Mouse (Mus musculus): ENCODE data around the gene Gltp. TPM values are rescaled to one million over a fixed set of nuclear protein-coding genes. Genes with fewer than 3 reads are reported as not detected.
A peak's percentile ranks its signal among the peaks of the same experiment; 100 is the strongest.

The Gltp gene
- polyA plus RNA-seq, 1 experiment from 2014 or later: 115 TPM

GRCm38 (mm10) chr5:114658255-114658654 lies 32.5 kb downstream of the Gltp start, which contains the start of gene Trpv4:
Gene Trpv4, minus strand, starts transcription at chr5:114658421.
- Histone ChIP-seq H3K4me2 (replicated peaks; ENCODE audit: low read depth) (peak within 1 kb of the TSS; percentile 74), H3K9me3 (ENCODE audit: control insufficient read depth) (no peaks in the 10 kb centered on the region), H3K9ac (ENCODE audit: low read depth, low read length) (0 out of 2 replicates have a peak within 1 kb of the TSS, but pooled peaks have one; percentile 50), H3K27me3 (replicated peaks; ENCODE audit: control insufficient read depth, insufficient read depth, low read length) (peaks cover 29% of the 10 kb centered on the region), H3K4me3 (ENCODE audit: low read depth, low read length) (peak within 1 kb of the TSS; percentile 44), H3K4me1 (replicated peaks; ENCODE audit: control insufficient read depth, insufficient read depth, low read length) (no peaks in the 10 kb centered on the region), H3K27ac (ENCODE audit: low read depth, low read length) (no peak within 1 kb of the TSS), H3K36me3 (ENCODE audit: control insufficient read depth, insufficient read depth) (no peaks in the 10 kb centered on the region)
- under 1% methylated on average over 42 of the region's 47 CpGs for WGBS
- TF ChIP-seq CTCF (IDR thresholded peaks at IDR 0.05; ENCODE audit: low read depth): no peak
- ATAC-seq: no peak

- Histone ChIP-seq H3K4me1 (replicated peaks; ENCODE audit: control insufficient read depth, insufficient read depth, low read length) (no peaks in the 10 kb centered on the region), H3K4me3 (ENCODE audit: low read depth, low read length) (0 out of 2 replicates have a peak overlapping the region, but pooled peaks have one; percentile 44), H3K36me3 (ENCODE audit: control insufficient read depth, insufficient read depth) (no peaks in the 10 kb centered on the region), H3K27me3 (replicated peaks; ENCODE audit: control insufficient read depth, insufficient read depth, low read length) (peaks cover 29% of the 10 kb centered on the region), H3K27ac (ENCODE audit: low read depth, low read length) (no peak overlapping the region), H3K9ac (ENCODE audit: low read depth, low read length) (no peak overlapping the region), H3K4me2 (replicated peaks; ENCODE audit: low read depth) (peak overlapping the region; percentile 74), H3K9me3 (ENCODE audit: control insufficient read depth) (no peaks in the 10 kb centered on the region)
- no peak for ATAC-seq
- TF ChIP-seq CTCF (IDR thresholded peaks at IDR 0.05; ENCODE audit: low read depth): no peak
- 36% methylated on average over 10 of the region's 10 CpGs for WGBS
These were observed 33.4 kb downstream of the Gltp start for GRCm38 (mm10) chr5:114657426-114657825.

GRCm38 (mm10) chr5:114656305-114656704 lies 34.5 kb downstream of the Gltp start:
- peaks cover 29% of the 10 kb centered on the region for H3K27me3 ChIP-seq (replicated peaks; ENCODE audit: control insufficient read depth, insufficient read depth, low read length)
- no peak overlapping the region for H3K9ac ChIP-seq (ENCODE audit: low read depth, low read length)
- no peak for TF ChIP-seq CTCF (IDR thresholded peaks at IDR 0.05; ENCODE audit: low read depth)
- no peaks in the 10 kb centered on the region for H3K4me1 ChIP-seq (replicated peaks; ENCODE audit: control insufficient read depth, insufficient read depth, low read length)
- 86% methylated on average over 7 of the region's 7 CpGs for WGBS
- H3K36me3 ChIP-seq (ENCODE audit: control insufficient read depth, insufficient read depth): no peaks in the 10 kb centered on the region
- no peaks in the 10 kb centered on the region for H3K9me3 ChIP-seq (ENCODE audit: control insufficient read depth)
- no peak overlapping the region for H3K27ac ChIP-seq (ENCODE audit: low read depth, low read length)
- no peak for ATAC-seq
- no peak overlapping the region for H3K4me3 ChIP-seq (ENCODE audit: low read depth, low read length)
- no peak overlapping the region for H3K4me2 ChIP-seq (replicated peaks; ENCODE audit: low read depth)

GRCm38 (mm10) chr5:114655721-114656120 lies 35.1 kb downstream of the Gltp start:
- 74% methylated on average over 5 of the region's 5 CpGs for WGBS
- peaks cover 32% of the 10 kb centered on the region for H3K27me3 ChIP-seq (replicated peaks; ENCODE audit: control insufficient read depth, insufficient read depth, low read length)
- H3K36me3 ChIP-seq (ENCODE audit: control insufficient read depth, insufficient read depth): no peaks in the 10 kb centered on the region
- no peak overlapping the region for H3K27ac ChIP-seq (ENCODE audit: low read depth, low read length)
- TF ChIP-seq CTCF (IDR thresholded peaks at IDR 0.05; ENCODE audit: low read depth): no peak
- no peak overlapping the region for H3K4me2 ChIP-seq (replicated peaks; ENCODE audit: low read depth)
- no peaks in the 10 kb centered on the region for H3K9me3 ChIP-seq (ENCODE audit: control insufficient read depth)
- no peak overlapping the region for H3K4me3 ChIP-seq (ENCODE audit: low read depth, low read length)
- no peaks in the 10 kb centered on the region for H3K4me1 ChIP-seq (replicated peaks; ENCODE audit: control insufficient read depth, insufficient read depth, low read length)
- ATAC-seq: no peak
- H3K9ac ChIP-seq (ENCODE audit: low read depth, low read length): no peak overlapping the region

- peaks cover 29% of the 10 kb centered on the region for H3K27me3 ChIP-seq (replicated peaks; ENCODE audit: control insufficient read depth, insufficient read depth, low read length)
- no peak overlapping the region for H3K4me2 ChIP-seq (replicated peaks; ENCODE audit: low read depth)
- H3K9me3 ChIP-seq (ENCODE audit: control insufficient read depth): no peaks in the 10 kb centered on the region
- H3K9ac ChIP-seq (ENCODE audit: low read depth, low read length): no peak overlapping the region
- WGBS: 80% methylated on average over 12 of the region's 15 CpGs
- no peak for ATAC-seq
- H3K4me1 ChIP-seq (replicated peaks; ENCODE audit: control insufficient read depth, insufficient read depth, low read length): no peaks in the 10 kb centered on the region
- H3K27ac ChIP-seq (ENCODE audit: low read depth, low read length): no peak overlapping the region
- no peak for TF ChIP-seq CTCF (IDR thresholded peaks at IDR 0.05; ENCODE audit: low read depth)
- H3K36me3 ChIP-seq (ENCODE audit: control insufficient read depth, insufficient read depth): no peaks in the 10 kb centered on the region
- no peak overlapping the region for H3K4me3 ChIP-seq (ENCODE audit: low read depth, low read length)
These were observed 36.9 kb downstream of the Gltp start for GRCm38 (mm10) chr5:114653656-114654437.

- Histone ChIP-seq H3K4me3 (ENCODE audit: low read depth, low read length) (no peak overlapping the region), H3K4me2 (replicated peaks; ENCODE audit: low read depth) (0 out of 2 replicates have a peak overlapping the region, but pooled peaks have one; percentile 35), H3K4me1 (replicated peaks; ENCODE audit: control insufficient read depth, insufficient read depth, low read length) (0 out of 2 replicates have a peak, but pooled peaks cover 5% of the 10 kb centered on the region), H3K9me3 (ENCODE audit: control insufficient read depth) (no peaks in the 10 kb centered on the region), H3K36me3 (ENCODE audit: control insufficient read depth, insufficient read depth) (no peaks in the 10 kb centered on the region), H3K27me3 (replicated peaks; ENCODE audit: control insufficient read depth, insufficient read depth, low read length) (peaks cover 12% of the 10 kb centered on the region; the same call in 1 of the 2 replicates), H3K27ac (ENCODE audit: low read depth, low read length) (no peak overlapping the region), H3K9ac (ENCODE audit: low read depth, low read length) (no peak overlapping the region)
- no peak for ATAC-seq
- no peak for TF ChIP-seq CTCF (IDR thresholded peaks at IDR 0.05; ENCODE audit: low read depth)
- WGBS: 38% methylated on average over 3 of the region's 3 CpGs
These were observed 39.3 kb downstream of the Gltp start for GRCm38 (mm10) chr5:114651449-114651848.
